Mouse (Mus musculus) C2C12 (cell line): Measurements from ENCODE around the gene 1700029I15Rik. TPM values are rescaled to one million over a fixed set of nuclear protein-coding genes. Genes with fewer than 3 reads are reported as not detected.

Experiments
- H3K27me3 ChIP-seq: one replicate; pipeline ENCODE4 v1.6.1; 2011; ENCODE audit not compliant: control insufficient read depth, insufficient read depth, insufficient read length
- H3K36me3 ChIP-seq: one replicate; pipeline ENCODE4 v1.6.1; 2011; ENCODE audit not compliant: control insufficient read depth, insufficient read depth
- H3K4me3 ChIP-seq: one replicate; pipeline ENCODE4 v1.5.1; 2011; ENCODE audit warnings: mild to moderate bottlenecking, control low read depth; ENCODE audit not compliant: poor library complexity, insufficient read depth, severe bottlenecking
- H3K79me2 ChIP-seq: one replicate; pipeline ENCODE4 v1.6.1; 2011; ENCODE audit not compliant: control insufficient read depth, insufficient read depth
- H3K79me3 ChIP-seq: one replicate; pipeline ENCODE4 v1.6.1; 2011; ENCODE audit warnings: low read depth, control low read depth
- H3ac ChIP-seq: one replicate; pipeline ENCODE3; 2011; ENCODE audit warnings: low read depth; ENCODE audit not compliant: control insufficient read depth, insufficient read length
- CEBPB ChIP-seq: IDR thresholded peaks from one replicate; pipeline ENCODE4 v1.6.1; 2011; ENCODE audit warnings: low read depth, mild to moderate bottlenecking, control low read depth, moderate library complexity
- CTCF ChIP-seq: IDR thresholded peaks from one replicate; pipeline ENCODE4 v1.5.1; 2011; ENCODE audit not compliant: control insufficient read depth, insufficient read depth, insufficient read length
- FOSL1 ChIP-seq: IDR thresholded peaks from one replicate; pipeline ENCODE4 v1.8.0; 2011; ENCODE audit warnings: mild to moderate bottlenecking, low read length; ENCODE audit not compliant: poor library complexity, insufficient read depth, severe bottlenecking
- MAX ChIP-seq: IDR thresholded peaks from one replicate; pipeline ENCODE4 v1.6.1; 2011; ENCODE audit warnings: mild to moderate bottlenecking, control low read depth
- MYOD1 ChIP-seq: IDR thresholded peaks from one replicate; pipeline ENCODE4 v1.6.1; 2011; ENCODE audit warnings: low read depth; ENCODE audit not compliant: control insufficient read depth, insufficient read length
- MYOG ChIP-seq: IDR thresholded peaks from one replicate; pipeline ENCODE4 v1.6.1; 2011; ENCODE audit not compliant: control insufficient read depth, insufficient read length; ENCODE audit errors: extremely low read depth
- USF1 ChIP-seq: IDR thresholded peaks from one replicate; pipeline ENCODE4 v1.6.1; 2011; ENCODE audit warnings: low read depth, mild to moderate bottlenecking, control low read depth, moderate library complexity
- polyA plus RNA-seq: library from polyadenylated mRNA; unstranded; fragments of >200 nt; fragmentation: generic; extraction: Trizol; gene quantifications from one replicate; pipeline ENCODE4 v1.2.1, GENCODE M21; 2012; ENCODE audit warnings: missing spikeins

Gene 1700029I15Rik
- polyA plus RNA-seq, 1 experiment = 0.73 TPM

DNA sequence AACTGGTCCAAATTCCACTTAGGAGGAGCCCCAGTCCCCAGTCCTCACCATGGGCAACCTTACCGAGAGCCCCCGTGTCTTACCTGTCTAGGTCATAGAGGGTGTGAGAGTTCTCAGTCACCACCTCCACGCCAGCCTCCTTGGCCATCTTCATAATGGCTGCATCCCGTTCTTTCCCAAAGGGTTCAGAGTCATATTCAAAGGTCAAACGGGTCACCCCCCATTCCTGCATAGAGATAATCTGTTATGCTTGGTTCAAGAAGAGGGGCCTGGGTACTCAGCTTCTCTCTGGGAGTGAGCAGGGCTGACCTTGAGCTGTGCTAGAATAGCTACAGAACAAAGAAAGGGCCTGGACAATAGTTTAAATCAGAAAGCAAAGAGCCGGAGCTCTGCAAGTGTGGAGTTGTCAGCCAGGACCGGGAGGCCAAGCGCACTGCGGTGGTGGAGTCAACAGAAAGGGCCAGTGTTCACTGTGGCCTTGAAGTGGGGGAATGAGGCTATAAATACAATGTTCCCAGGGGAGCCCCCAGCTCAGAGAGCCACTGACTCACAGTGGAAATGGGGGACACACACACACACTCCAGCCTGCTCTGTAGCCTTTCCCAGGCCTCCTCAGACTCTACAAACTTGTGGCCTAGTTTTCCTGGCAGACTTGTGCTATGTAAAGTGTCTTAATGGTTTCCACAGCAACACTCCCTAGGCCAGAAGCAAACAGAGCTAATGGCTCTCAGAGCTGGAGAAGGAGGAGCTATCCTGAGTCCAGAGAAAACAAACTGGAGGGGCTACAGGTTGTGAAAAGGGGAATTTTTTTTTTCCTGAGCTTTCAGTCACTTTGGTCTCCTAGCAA, 42.3 kb downstream of the 1700029I15Rik start:
- Histone ChIP-seq H3K36me3 (peaks cover 20% of the 10 kb centered on the region), H3K79me3 (no peaks in the 10 kb centered on the region), H3ac (no peak overlapping the region), H3K27me3 (no peaks in the 10 kb centered on the region), H3K79me2 (no peaks in the 10 kb centered on the region), H3K4me3 (no peak overlapping the region)
- no peak for TF ChIP-seq MAX
- TF ChIP-seq USF1 = no peak
- TF ChIP-seq FOSL1 = no peak
- TF ChIP-seq MYOD1 = no peak
- no peak for TF ChIP-seq CEBPB
- no peak for TF ChIP-seq MYOG
- no peak for TF ChIP-seq CTCF

DNA sequence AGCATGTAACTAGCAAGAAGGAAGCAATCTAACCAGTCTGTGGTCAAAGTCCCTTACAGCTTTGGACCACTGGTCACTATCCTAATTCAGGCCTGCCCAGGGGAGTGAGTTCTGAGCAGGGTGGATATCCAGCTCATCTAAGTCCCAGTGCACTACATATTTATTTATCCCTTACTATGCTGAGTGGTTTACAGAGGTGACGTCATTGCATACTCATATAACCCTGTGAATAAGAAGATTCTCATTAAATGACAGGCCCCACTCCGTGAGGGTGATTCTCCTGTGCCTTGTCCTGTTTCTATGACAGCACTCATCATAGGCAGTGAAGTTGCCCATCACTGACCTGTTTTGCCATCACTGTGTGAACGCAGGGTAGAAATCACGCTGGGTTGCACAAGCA, 43.0 kb downstream of the 1700029I15Rik start:
- no peak for TF ChIP-seq MYOD1
- TF ChIP-seq FOSL1 = no peak
- TF ChIP-seq CEBPB = no peak
- TF ChIP-seq CTCF = no peak
- no peak for TF ChIP-seq USF1
- no peak for TF ChIP-seq MYOG
- no peak for TF ChIP-seq MAX
- Histone ChIP-seq H3K4me3 (no peak overlapping the region), H3K27me3 (no peaks in the 10 kb centered on the region), H3K36me3 (peaks cover 20% of the 10 kb centered on the region), H3ac (no peak overlapping the region), H3K79me3 (no peaks in the 10 kb centered on the region), H3K79me2 (no peaks in the 10 kb centered on the region)

DNA sequence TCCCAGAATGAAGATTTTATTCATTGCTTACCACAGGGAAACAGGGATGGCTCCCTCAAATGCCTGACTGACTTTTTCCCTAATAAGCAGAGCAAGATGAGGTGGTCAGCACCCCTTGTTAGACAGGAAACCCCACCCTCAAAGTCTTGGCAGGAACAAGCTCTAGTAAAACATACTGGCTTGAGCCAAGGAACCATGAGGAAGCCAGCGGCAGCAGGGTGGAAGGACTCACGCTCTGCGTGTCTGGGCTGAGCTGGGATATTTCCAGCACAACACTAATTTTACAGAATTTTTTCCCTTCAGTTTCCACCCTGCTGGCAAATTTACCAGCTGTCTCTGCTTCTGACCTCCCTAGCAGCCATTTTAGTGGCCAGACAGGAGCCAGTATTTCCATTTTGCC, 44.1 kb downstream of the 1700029I15Rik start:
- Histone ChIP-seq H3K36me3 (peaks cover 11% of the 10 kb centered on the region), H3ac (no peak overlapping the region), H3K79me2 (no peaks in the 10 kb centered on the region), H3K4me3 (no peak overlapping the region), H3K79me3 (no peaks in the 10 kb centered on the region), H3K27me3 (no peaks in the 10 kb centered on the region)
- TF ChIP-seq MAX (no peak), MYOG (no peak), CEBPB (no peak), USF1 (no peak), MYOD1 (no peak), FOSL1 (no peak), CTCF (no peak)

DNA sequence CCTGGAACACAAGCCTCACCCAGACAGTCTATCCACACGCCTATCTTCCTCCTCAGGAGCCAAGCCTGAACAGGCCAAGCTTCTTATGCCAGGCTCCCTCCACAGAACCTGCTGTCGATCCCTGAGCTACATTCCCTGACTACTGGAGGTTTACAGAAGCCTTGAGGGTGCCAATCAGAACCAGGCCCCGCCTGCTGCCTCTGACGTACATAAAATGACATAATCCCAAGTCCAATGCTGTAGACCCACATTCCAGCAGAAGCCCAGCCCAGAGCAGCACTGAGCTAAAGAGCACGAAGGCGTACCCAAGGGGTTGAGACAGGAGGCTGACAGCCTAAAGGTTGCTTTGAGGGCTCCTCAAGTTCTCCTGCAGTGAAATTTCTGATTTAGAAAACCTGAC, 45.5 kb downstream of the 1700029I15Rik start:
- Histone ChIP-seq H3K27me3 (no peaks in the 10 kb centered on the region), H3K4me3 (no peak overlapping the region), H3K79me3 (no peaks in the 10 kb centered on the region), H3K79me2 (no peaks in the 10 kb centered on the region), H3ac (no peak overlapping the region), H3K36me3 (no peaks in the 10 kb centered on the region)
- no peak for TF ChIP-seq MYOD1
- no peak for TF ChIP-seq CTCF
- TF ChIP-seq CEBPB = no peak
- TF ChIP-seq FOSL1 = no peak
- TF ChIP-seq MYOG = no peak
- no peak for TF ChIP-seq USF1
- no peak for TF ChIP-seq MAX

DNA sequence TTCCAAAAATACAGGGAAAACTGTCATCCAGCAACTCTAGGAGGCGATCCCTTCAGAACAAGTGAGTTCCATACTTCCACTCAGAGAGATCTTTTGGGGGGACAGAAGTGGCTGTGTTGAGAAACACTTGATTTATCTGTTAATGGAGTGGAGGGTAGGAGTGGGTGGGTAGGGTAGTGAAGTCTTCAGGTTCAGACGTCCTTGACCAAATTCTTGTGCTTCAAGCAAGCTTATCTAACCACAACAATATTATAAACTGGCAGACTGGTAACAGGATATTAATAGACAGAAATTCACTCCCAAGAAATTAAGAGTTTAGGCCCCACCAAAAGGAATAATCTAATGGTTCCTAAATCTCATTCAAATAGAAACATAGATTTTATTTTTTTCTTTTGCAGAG, 47.8 kb downstream of the 1700029I15Rik start:
- TF ChIP-seq MYOG (no peak), FOSL1 (no peak), CEBPB (no peak), MAX (no peak), USF1 (no peak), CTCF (no peak), MYOD1 (no peak)
- H3K27me3 ChIP-seq = no peaks in the 10 kb centered on the region

More for the DNA sequence above, 47.8 kb downstream of the 1700029I15Rik start:
- no peak overlapping the region for H3ac ChIP-seq
- no peaks in the 10 kb centered on the region for H3K36me3 ChIP-seq
- H3K79me2 ChIP-seq = no peaks in the 10 kb centered on the region
- no peaks in the 10 kb centered on the region for H3K79me3 ChIP-seq
- no peak overlapping the region for H3K4me3 ChIP-seq
